Mouse (Mus musculus) MEL (cell line): ENCODE data around the gene Pip5k1a. TPM values are rescaled to one million over a fixed set of nuclear protein-coding genes. Genes with fewer than 3 reads are reported as not detected.
A peak's percentile ranks its signal among the peaks of the same experiment; 100 is the strongest.

ENCODE experiments used
- DNase-seq: peaks from one replicate; pipeline ENCODE4 v3.0.0; 2011; ENCODE audit warnings: low read depth, low spot score
- H3K27ac ChIP-seq: 2 replicates; pipeline ENCODE4 v1.5.1; 2012; ENCODE audit warnings: low read depth, mild to moderate bottlenecking, control low read depth, low read length, moderate library complexity; ENCODE audit not compliant: control insufficient read depth
- H3K27me3 ChIP-seq, 2 experiments: fragments of 150-350 bp in 1 of 2; sonication (generic) in 1 of 2; 2 replicates each; pipeline ENCODE4 v1.6.1; 2012; ENCODE audit warnings: low read length in 2 of 2, mild to moderate bottlenecking in 2 of 2, improper control_type of control experiment in 1 of 2, moderate library complexity in 1 of 2; ENCODE audit not compliant: insufficient read depth in 2 of 2, control insufficient read depth in 1 of 2
- H3K36me3 ChIP-seq, 2 experiments: 2 replicates each; pipeline ENCODE4 v1.6.1; 2012 to 2014; ENCODE audit warnings: low read length in 2 of 2, improper control_type of control experiment in 1 of 2, inconsistent platforms in 1 of 2, mild to moderate bottlenecking in 1 of 2; ENCODE audit not compliant: insufficient read depth in 2 of 2, control insufficient read depth in 1 of 2
- H3K4me1 ChIP-seq, 2 experiments: fragments of 150-350 bp in 1 of 2; sonication (generic) in 1 of 2; 2 replicates each; pipeline ENCODE4 v1.6.1; 2012; ENCODE audit warnings: low read length in 2 of 2, improper control_type of control experiment in 1 of 2, mild to moderate bottlenecking in 1 of 2; ENCODE audit not compliant: insufficient read depth in 2 of 2, control insufficient read depth in 1 of 2
- H3K4me3 ChIP-seq, 2 experiments: fragments of 150-350 bp in 1 of 2; sonication (generic) in 1 of 2; 2 replicates each; pipeline ENCODE4 v1.5.1; 2012; ENCODE audit warnings: low read depth in 2 of 2, low read length in 2 of 2, mild to moderate bottlenecking in 2 of 2, moderate library complexity in 2 of 2, control low read depth in 1 of 2, improper control_type of control experiment in 1 of 2; ENCODE audit not compliant: control insufficient read depth in 1 of 2, insufficient read depth in 1 of 2
- H3K79me2 ChIP-seq: 2 replicates; pipeline ENCODE4 v1.6.1; 2012; ENCODE audit warnings: mild to moderate bottlenecking, low read length, moderate library complexity; ENCODE audit not compliant: control insufficient read depth, poor library complexity, insufficient read depth
- H3K9ac ChIP-seq: 2 replicates; pipeline ENCODE4 v1.6.1; 2012; ENCODE audit warnings: low read depth, mild to moderate bottlenecking, control low read depth, low read length, moderate library complexity; ENCODE audit not compliant: control insufficient read depth, poor library complexity, severe bottlenecking
- H3K9me3 ChIP-seq: fragments of 150-350 bp; sonication (generic); replicated peaks from 2 replicates; pipeline ENCODE4 v1.6.1; 2012; ENCODE audit warnings: mild to moderate bottlenecking, low read length, improper control_type of control experiment, moderate library complexity; ENCODE audit not compliant: insufficient read depth
- CHD1 ChIP-seq: IDR thresholded peaks from 2 replicates; pipeline ENCODE4 v1.6.1; 2012; ENCODE audit warnings: low read depth, mild to moderate bottlenecking, inconsistent platforms, low read length, improper control_type of control experiment
- E2F4 ChIP-seq: IDR thresholded peaks from 2 replicates; pipeline ENCODE4 v1.6.1; 2011; ENCODE audit warnings: low read depth, low read length, improper control_type of control experiment, borderline replicate concordance
- GATA1 ChIP-seq: IDR thresholded peaks from 2 replicates; pipeline ENCODE4 v1.6.1; 2011; ENCODE audit warnings: low read depth, low read length, improper control_type of control experiment
- JUND ChIP-seq: IDR thresholded peaks from 2 replicates; pipeline ENCODE4 v1.6.1; 2011; ENCODE audit warnings: low read depth, mild to moderate bottlenecking, improper control_type of control experiment, low read length
- KAT2A ChIP-seq: conservative IDR thresholded peaks from 2 replicates; pipeline ENCODE4 v1.6.1; 2012; ENCODE audit warnings: low read depth, low read length, improper control_type of control experiment, inconsistent platforms
- MEF2A ChIP-seq: IDR thresholded peaks from 2 replicates; pipeline ENCODE4 v1.6.1; 2014; ENCODE audit warnings: low read depth, mild to moderate bottlenecking, inconsistent platforms, low read length, improper control_type of control experiment; ENCODE audit not compliant: poor library complexity, insufficient replicate concordance, severe bottlenecking; ENCODE audit errors: extremely low read depth
- MYC ChIP-seq: IDR thresholded peaks from 2 replicates; pipeline ENCODE4 v1.6.1; 2011; ENCODE audit warnings: low read depth, mild to moderate bottlenecking, low read length, improper control_type of control experiment, moderate library complexity
- POLR2AphosphoS2 ChIP-seq: IDR thresholded peaks from 2 replicates; pipeline ENCODE4 v1.6.1; 2011; ENCODE audit warnings: low read length, improper control_type of control experiment
- RCOR1 ChIP-seq: IDR thresholded peaks from 2 replicates; pipeline ENCODE4 v1.6.1; 2012; ENCODE audit warnings: low read depth, mild to moderate bottlenecking, inconsistent platforms, low read length, improper control_type of control experiment
- SIN3A ChIP-seq: IDR thresholded peaks from 2 replicates; pipeline ENCODE4 v1.6.1; 2012; ENCODE audit warnings: low read length, improper control_type of control experiment, inconsistent platforms
- TAL1 ChIP-seq: IDR thresholded peaks from 2 replicates; pipeline ENCODE4 v1.6.1; 2012; ENCODE audit warnings: mild to moderate bottlenecking, inconsistent platforms, low read length, moderate library complexity, mixed read lengths
- TCF12 ChIP-seq: IDR thresholded peaks from 2 replicates; pipeline ENCODE4 v1.6.1; 2014; ENCODE audit warnings: low read depth, mild to moderate bottlenecking, inconsistent platforms, low read length, improper control_type of control experiment, moderate library complexity
- USF2 ChIP-seq, 2 experiments: IDR thresholded peaks; 2 replicates each; pipeline ENCODE4 v1.6.1; 2011 to 2012; ENCODE audit warnings: improper control_type of control experiment in 2 of 2, low read length in 2 of 2, borderline replicate concordance in 1 of 2, inconsistent platforms in 1 of 2, low read depth in 1 of 2, mild to moderate bottlenecking in 1 of 2; ENCODE audit not compliant: insufficient read depth in 1 of 2
- ZC3H11A ChIP-seq: IDR thresholded peaks from 2 replicates; pipeline ENCODE4 v1.6.1; 2012; ENCODE audit warnings: low read depth, mild to moderate bottlenecking, inconsistent platforms, low read length, improper control_type of control experiment
- ZMIZ1 ChIP-seq: IDR thresholded peaks from 2 replicates; pipeline ENCODE4 v1.6.1; 2012; ENCODE audit warnings: low read depth, mild to moderate bottlenecking, inconsistent platforms, low read length, improper control_type of control experiment, moderate library complexity
- polyA plus RNA-seq, 2 experiments: library from polyadenylated mRNA; stranded (reverse) in 1 of 2; unstranded in 1 of 2; fragments of >175 nt in 1 of 2; fragments of >200 nt in 1 of 2; gene quantifications; 2 replicates each; pipeline versions ENCODE4 v1.2.1 to v1.2.4; 2012; ENCODE audit warnings: low replicate concordance in 2 of 2, low read depth in 1 of 2; ENCODE audit not compliant: insufficient read length in 2 of 2, insufficient read depth in 1 of 2, missing spikeins in 1 of 2
- total RNA-seq: library from RNA; depleted of rRNA; stranded (reverse); fragments of 300-350 nt; gene quantifications from 2 replicates; pipeline ENCODE4 v1.2.3, GENCODE M21; 2012

Gene Pip5k1a
- total and polyA plus RNA-seq, 3 experiments: 47.7 to 322 (median 103) TPM

DNA sequence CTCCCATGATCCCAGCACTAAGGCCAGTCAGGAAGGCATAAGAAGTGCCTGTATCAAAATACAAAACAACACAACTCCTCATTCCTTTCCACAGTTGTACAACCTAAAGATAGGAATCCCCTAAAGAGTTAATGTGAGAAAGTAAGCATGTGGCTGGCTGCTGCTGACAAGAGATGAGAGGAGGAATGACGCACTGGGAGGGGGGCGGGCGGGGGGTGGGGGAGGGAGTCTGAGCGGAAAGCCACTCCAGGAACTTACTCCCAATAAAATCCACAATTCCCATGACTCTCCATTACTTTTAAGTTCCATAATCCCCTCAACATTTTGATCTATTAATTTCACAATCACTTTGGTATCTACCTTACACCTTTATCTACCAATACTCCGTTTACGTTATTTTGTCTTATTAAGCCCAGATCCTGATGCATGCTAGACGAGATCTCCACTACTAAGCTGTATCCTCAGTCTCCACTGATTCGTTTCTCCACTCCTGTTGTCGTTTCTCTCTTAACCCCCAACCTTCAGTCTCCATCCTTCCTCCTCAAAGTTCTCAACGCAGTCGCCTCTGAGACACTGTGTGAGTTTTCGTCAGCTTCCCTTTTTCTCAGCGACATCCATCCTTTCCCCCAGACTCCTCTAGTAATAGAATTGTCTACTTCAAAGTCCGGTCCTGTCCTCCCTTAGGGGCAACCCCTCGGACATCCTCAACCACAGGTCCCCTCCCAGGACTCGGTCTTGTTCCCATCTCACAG is 968 bp downstream of the Pip5k1a start:
- peaks cover 19 to 40% of the 10 kb centered on the region in 2 experiments for H3K36me3 ChIP-seq
- peak overlapping the region; percentile 77 for H3K27ac ChIP-seq
- peak overlapping the region; percentile 71 for H3K4me3 ChIP-seq
- DNase-seq: peak; percentile 87
- TF ChIP-seq GATA1: peak; percentile 13; the same call in 1 of the 2 replicates
- no peak for TF ChIP-seq TCF12
- TF ChIP-seq JUND: no peak
- TF ChIP-seq SIN3A: no peak
- no peak for TF ChIP-seq MYC
- no peak for TF ChIP-seq ZMIZ1
- no peak for TF ChIP-seq POLR2AphosphoS2
- no peak for TF ChIP-seq MEF2A
- no peak for TF ChIP-seq RCOR1
- no peak for TF ChIP-seq USF2 (IDR thresholded peaks at IDR 0.05; ENCODE audit: borderline replicate concordance in 1 of 2, insufficient read depth in 1 of 2, low read depth in 1 of 2, low read length in 2 of 2)
- no peak for TF ChIP-seq KAT2A
- TF ChIP-seq ZC3H11A: no peak
- 0 out of 2 replicates have a peak, but pooled peaks have one; percentile 20 for TF ChIP-seq TAL1
- no peak for TF ChIP-seq E2F4
- H3K4me1 ChIP-seq: peaks cover 12 to 24% of the 10 kb centered on the region in 2 experiments
- peak overlapping the region; percentile 73 for H3K9ac ChIP-seq
- H3K27me3 ChIP-seq: no peaks in the 10 kb centered on the region
- no peaks in the 10 kb centered on the region for H3K9me3 ChIP-seq
- H3K79me2 ChIP-seq: peaks cover 48% of the 10 kb centered on the region

DNA sequence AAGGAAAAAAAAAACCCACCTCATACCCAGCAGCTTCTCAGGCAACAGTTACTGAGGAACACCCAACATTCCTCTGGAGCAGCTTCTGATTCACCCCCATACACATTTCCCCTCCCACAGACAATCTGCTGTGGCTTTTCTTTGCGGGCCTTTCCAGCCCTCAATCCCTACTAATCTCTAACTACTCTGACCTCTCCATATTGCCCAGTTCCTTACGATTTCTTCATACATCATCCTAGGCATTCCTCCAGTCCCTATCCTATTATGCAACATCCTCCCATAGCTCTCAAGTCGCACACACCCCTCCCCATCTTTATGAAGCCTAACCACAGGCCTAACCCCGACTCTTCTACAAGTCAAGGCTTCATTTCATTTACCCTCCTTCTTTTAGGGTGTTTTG is 1.6 kb downstream of the Pip5k1a start:
- peak overlapping the region; percentile 35 for H3K27ac ChIP-seq
- no peaks in the 10 kb centered on the region for H3K27me3 ChIP-seq
- TF ChIP-seq CHD1 (no peak), GATA1 (no peak), TCF12 (no peak), SIN3A (no peak)
- H3K9me3 ChIP-seq: no peaks in the 10 kb centered on the region
- H3K4me1 ChIP-seq: peaks cover 14 to 24% of the 10 kb centered on the region in 2 experiments
- H3K36me3 ChIP-seq: peaks cover 26 to 44% of the 10 kb centered on the region in 2 experiments
- DNase-seq: no peak
- peak overlapping the region; percentile 65 for H3K9ac ChIP-seq
- H3K4me3 ChIP-seq: peak overlapping the region; percentile 56 to 71
- peaks cover 51% of the 10 kb centered on the region for H3K79me2 ChIP-seq
